ENCODE assay signal across 9 mouse cellular contexts in genomic region chr1:55051671-55052070, GRCm38 (mm10). TPM values are rescaled to one million over a fixed set of nuclear protein-coding genes. Genes with fewer than 3 reads are reported as not detected.
DNase-seq lines count a peak whose midpoint lies in the region; ATAC-seq lines count a peak whose summit lies in the region.
"Had no signal": no experiment of that assay in that cellular context is flagged by ENCODE, and none has a peak within 500 bp of the region (broad histone marks: within the 10 kb centered on the region; RNA-seq: fewer than 3 reads in every experiment).

No protein-coding gene starts in this region.

- peak overlapping the region; percentile 82; the same call in 1 of the 2 replicates for H3K4me3 ChIP-seq in kidney, embryonic 14.5 days (ENCODE audit: low read length)
- peak overlapping the region; percentile 79 for H3K4me3 ChIP-seq in embryonic facial prominence, embryonic 13.5 days
- no peak overlapping the region; the same call in 1 of the 2 replicates for H3K4me3 ChIP-seq in midbrain, embryonic 16.5 days (ENCODE audit: low read depth, low read length)

- no peaks in the 10 kb centered on the region for H3K9me3 ChIP-seq in kidney, embryonic 14.5 days (ENCODE audit: control insufficient read depth, low read length)
- H3K9me3 ChIP-seq in embryonic facial prominence, embryonic 13.5 days, result no peaks in the 10 kb centered on the region
- no peaks in the 10 kb centered on the region for H3K9me3 ChIP-seq in midbrain, embryonic 16.5 days (replicated peaks; ENCODE audit: control insufficient read depth, low read length, poor library complexity, severe bottlenecking)

- peak overlapping the region; percentile 85; the same call in 1 of the 2 replicates for H3K4me2 ChIP-seq in kidney, embryonic 14.5 days (replicated peaks; ENCODE audit: low read depth, low read length)
- H3K4me2 ChIP-seq in embryonic facial prominence, embryonic 13.5 days, result peak overlapping the region; percentile 77
- H3K4me2 ChIP-seq in midbrain, embryonic 16.5 days (ENCODE audit: low read length), result peak overlapping the region; percentile 88

- H3K9ac ChIP-seq in kidney, embryonic 14.5 days (ENCODE audit: low read depth, low read length), result no peak overlapping the region
- no peak overlapping the region for H3K9ac ChIP-seq in embryonic facial prominence, embryonic 13.5 days
- H3K9ac ChIP-seq in midbrain, embryonic 16.5 days (ENCODE audit: low read depth, low read length), result no peak overlapping the region

- DNase-seq in kidney, adult 11 months, result no peak
- peak; percentile 80 for DNase-seq in induced T-regulatory cell, adult 2 months (ENCODE audit: low read depth)
- DNase-seq in cerebellum, adult 11-12 months, result no peak
- DNase-seq in layer of hippocampus, adult 9-11 months, result no peak
- DNase-seq in cerebellum, postnatal 4 days (ENCODE audit: low spot score in 2 of 2), result no peak
- DNase-seq: cerebellum, postnatal 14 days had no signal

- H3K36me3 ChIP-seq in kidney, embryonic 14.5 days (ENCODE audit: control insufficient read depth, insufficient read depth, low read length), result no peaks in the 10 kb centered on the region
- 0 out of 2 replicates have a peak, but pooled peaks cover 5% of the 10 kb centered on the region for H3K36me3 ChIP-seq in embryonic facial prominence, embryonic 13.5 days
- no peaks in the 10 kb centered on the region for H3K36me3 ChIP-seq in midbrain, embryonic 16.5 days (ENCODE audit: control insufficient read depth, insufficient read depth, low read length)

- no peak overlapping the region for H3K27ac ChIP-seq in kidney, embryonic 14.5 days (ENCODE audit: low read depth, low read length)
- no peak overlapping the region for H3K27ac ChIP-seq in embryonic facial prominence, embryonic 13.5 days
- peak overlapping the region; percentile 88; the same call in 1 of the 2 replicates for H3K27ac ChIP-seq in midbrain, embryonic 16.5 days (ENCODE audit: low read length)

- no peaks in the 10 kb centered on the region for H3K27me3 ChIP-seq in kidney, embryonic 14.5 days (ENCODE audit: control insufficient read depth, insufficient read depth, low read length)
- no peaks in the 10 kb centered on the region; the same call in 1 of the 2 replicates for H3K27me3 ChIP-seq in embryonic facial prominence, embryonic 13.5 days
- H3K27me3 ChIP-seq in midbrain, embryonic 16.5 days (ENCODE audit: control insufficient read depth, insufficient read depth, low read depth, low read length), result no peaks in the 10 kb centered on the region; the same call in 1 of the 2 replicates

- 0 out of 2 replicates have a peak, but pooled peaks cover 3% of the 10 kb centered on the region for H3K4me1 ChIP-seq in kidney, embryonic 14.5 days (ENCODE audit: control insufficient read depth, insufficient read depth, low read length)
- peaks cover 13% of the 10 kb centered on the region for H3K4me1 ChIP-seq in embryonic facial prominence, embryonic 13.5 days
- peaks cover 10% of the 10 kb centered on the region for H3K4me1 ChIP-seq in midbrain, embryonic 16.5 days (ENCODE audit: control insufficient read depth, insufficient read depth, low read length)

- 75% methylated on average over 3 of the region's 3 CpGs for WGBS in kidney, embryonic 14.5 days
- WGBS in embryonic facial prominence, embryonic 13.5 days, result 71% methylated on average over 3 of the region's 3 CpGs
- WGBS in midbrain, embryonic 16.5 days, result 72% methylated on average over 3 of the region's 3 CpGs

- ATAC-seq in kidney, embryonic 14.5 days (ENCODE audit: low FRiP score, low TSS enrichment), result no peak
- no peak for ATAC-seq in embryonic facial prominence, embryonic 13.5 days (ENCODE audit: insufficient number of reproducible peaks, insufficient read depth, low FRiP score, low TSS enrichment, low read depth)
- ATAC-seq in midbrain, embryonic 16.5 days, result no peak

RNA-seq across cellular contexts. Expression of gene Coq10b, which starts 0.9 kb away (rescaled TPM):
- polyA plus RNA-seq in kidney, embryonic 14.5 days (2014; fragmentation: Nextera tagmentation; extraction: Ambion mirVana), result 14.3 and 15.1 TPM in 2 replicates
- polyA plus RNA-seq in embryonic facial prominence, embryonic 13.5 days (2015; fragmentation: Nextera tagmentation; extraction: Ambion mirVana), result 18.2 and 19.1 TPM in 2 replicates
- polyA plus RNA-seq in midbrain, embryonic 16.5 days (2015; fragmentation: Nextera tagmentation; extraction: Ambion mirVana), result 29.9 and 34.4 TPM in 2 replicates

RNA-seq across cellular contexts. Expression of gene Sf3b1, which starts 24.4 kb away (rescaled TPM):
- polyA plus RNA-seq in kidney, embryonic 14.5 days (2014; fragmentation: Nextera tagmentation; extraction: Ambion mirVana), result 309 and 336 TPM in 2 replicates
- 339 and 381 TPM in 2 replicates for polyA plus RNA-seq in embryonic facial prominence, embryonic 13.5 days (2015; fragmentation: Nextera tagmentation; extraction: Ambion mirVana)
- polyA plus RNA-seq in midbrain, embryonic 16.5 days (2015; fragmentation: Nextera tagmentation; extraction: Ambion mirVana), result 297 and 327 TPM in 2 replicates

RNA-seq across cellular contexts. Expression of gene Hspe1, which starts 36.3 kb away (rescaled TPM):
- 508 and 679 TPM in 2 replicates for polyA plus RNA-seq in kidney, embryonic 14.5 days (2014; fragmentation: Nextera tagmentation; extraction: Ambion mirVana)
- 407 and 434 TPM in 2 replicates for polyA plus RNA-seq in embryonic facial prominence, embryonic 13.5 days (2015; fragmentation: Nextera tagmentation; extraction: Ambion mirVana)
- polyA plus RNA-seq in midbrain, embryonic 16.5 days (2015; fragmentation: Nextera tagmentation; extraction: Ambion mirVana), result 224 and 238 TPM in 2 replicates

RNA-seq across cellular contexts. Expression of gene Hspd1, which starts 36.4 kb away (rescaled TPM):
- polyA plus RNA-seq in kidney, embryonic 14.5 days (2014; fragmentation: Nextera tagmentation; extraction: Ambion mirVana), result 359 and 402 TPM in 2 replicates
- 330 and 337 TPM in 2 replicates for polyA plus RNA-seq in embryonic facial prominence, embryonic 13.5 days (2015; fragmentation: Nextera tagmentation; extraction: Ambion mirVana)
- polyA plus RNA-seq in midbrain, embryonic 16.5 days (2015; fragmentation: Nextera tagmentation; extraction: Ambion mirVana), result 255 and 276 TPM in 2 replicates
